Mouse (Mus musculus): Measurements from ENCODE around the gene Lrrc66. TPM values are rescaled to one million over a fixed set of nuclear protein-coding genes. Genes with fewer than 3 reads are reported as not detected.
A peak's percentile ranks its signal among the peaks of the same experiment; 100 is the strongest.

Lrrc66 gene
- not detected in 2 replicates for polyA plus RNA-seq (2011; ENCODE audit: insufficient read length, low read depth, missing spikeins)

- TF ChIP-seq CTCF (IDR thresholded peaks at IDR 0.05; ENCODE audit: borderline replicate concordance, insufficient read depth, low read length), result no peak
- H3K4me3 ChIP-seq (ENCODE audit: insufficient read depth, low read length), result no peak within 1 kb of the TSS
- H3K27ac ChIP-seq (ENCODE audit: insufficient read depth, low read length), result no peak within 1 kb of the TSS
- H3K4me1 ChIP-seq (ENCODE audit: control insufficient read depth, insufficient read depth, low read length), result no peaks in the 10 kb centered on the region
Observed at GRCm38 (mm10) chr5:73632291-73632690, at the start of gene Lrrc66. Lrrc66 (minus strand) TSS chr5:73632526.

GRCm38 (mm10) chr5:73676626-73677025 is 44.3 kb upstream of the Lrrc66 start:
- no peak overlapping the region; the same call in 1 of the 2 replicates for H3K27ac ChIP-seq (ENCODE audit: insufficient read depth, low read length)
- TF ChIP-seq POLR2A (IDR thresholded peaks at IDR 0.05; ENCODE audit: low read depth, low read length) (no peak), CTCF (IDR thresholded peaks at IDR 0.05; ENCODE audit: borderline replicate concordance, insufficient read depth, low read length) (no peak)
- H3K4me3 ChIP-seq (ENCODE audit: insufficient read depth, low read length), result no peak overlapping the region
- no peaks in the 10 kb centered on the region for H3K4me1 ChIP-seq (ENCODE audit: control insufficient read depth, insufficient read depth, low read length)

GRCm38 (mm10) chr5:73675604-73676003 is 43.3 kb upstream of the Lrrc66 start:
- H3K27ac ChIP-seq (ENCODE audit: insufficient read depth, low read length), result no peak overlapping the region
- no peak overlapping the region for H3K4me3 ChIP-seq (ENCODE audit: insufficient read depth, low read length)
- TF ChIP-seq POLR2A (IDR thresholded peaks at IDR 0.05; ENCODE audit: low read depth, low read length) (no peak), CTCF (IDR thresholded peaks at IDR 0.05; ENCODE audit: borderline replicate concordance, insufficient read depth, low read length) (no peak)
- no peaks in the 10 kb centered on the region for H3K4me1 ChIP-seq (ENCODE audit: control insufficient read depth, insufficient read depth, low read length)

- no peak overlapping the region; the same call in 1 of the 2 replicates for H3K27ac ChIP-seq (ENCODE audit: insufficient read depth, low read length)
- H3K4me3 ChIP-seq (ENCODE audit: insufficient read depth, low read length), result no peak overlapping the region
- no peaks in the 10 kb centered on the region for H3K4me1 ChIP-seq (ENCODE audit: control insufficient read depth, insufficient read depth, low read length)
- TF ChIP-seq POLR2A (IDR thresholded peaks at IDR 0.05; ENCODE audit: low read depth, low read length) (no peak), CTCF (IDR thresholded peaks at IDR 0.05; ENCODE audit: borderline replicate concordance, insufficient read depth, low read length) (no peak)
Observed at GRCm38 (mm10) chr5:73669386-73669785, 37.1 kb upstream of the Lrrc66 start.

GRCm38 (mm10) chr5:73667877-73668276 is 35.6 kb upstream of the Lrrc66 start:
- no peak overlapping the region for H3K4me3 ChIP-seq (ENCODE audit: insufficient read depth, low read length)
- no peaks in the 10 kb centered on the region for H3K4me1 ChIP-seq (ENCODE audit: control insufficient read depth, insufficient read depth, low read length)
- TF ChIP-seq CTCF (IDR thresholded peaks at IDR 0.05; ENCODE audit: borderline replicate concordance, insufficient read depth, low read length), result no peak
- no peak for TF ChIP-seq POLR2A (IDR thresholded peaks at IDR 0.05; ENCODE audit: low read depth, low read length)

GRCm38 (mm10) chr5:73666695-73667094 is 34.4 kb upstream of the Lrrc66 start:
- Histone ChIP-seq H3K4me1 (ENCODE audit: control insufficient read depth, insufficient read depth, low read length) (no peaks in the 10 kb centered on the region), H3K4me3 (ENCODE audit: insufficient read depth, low read length) (no peak overlapping the region), H3K27ac (ENCODE audit: insufficient read depth, low read length) (no peak overlapping the region)
- TF ChIP-seq CTCF (IDR thresholded peaks at IDR 0.05; ENCODE audit: borderline replicate concordance, insufficient read depth, low read length), result no peak
- TF ChIP-seq POLR2A (IDR thresholded peaks at IDR 0.05; ENCODE audit: low read depth, low read length), result no peak

More at GRCm38 (mm10) chr5:73667877-73668276, 35.6 kb upstream of the Lrrc66 start:
- H3K27ac ChIP-seq (ENCODE audit: insufficient read depth, low read length), result no peak overlapping the region; the same call in 1 of the 2 replicates

- Histone ChIP-seq H3K27ac (ENCODE audit: insufficient read depth, low read length) (no peak overlapping the region), H3K4me3 (ENCODE audit: insufficient read depth, low read length) (no peak overlapping the region), H3K4me1 (ENCODE audit: control insufficient read depth, insufficient read depth, low read length) (no peaks in the 10 kb centered on the region)
- no peak for TF ChIP-seq POLR2A (IDR thresholded peaks at IDR 0.05; ENCODE audit: low read depth, low read length)
- no peak for TF ChIP-seq CTCF (IDR thresholded peaks at IDR 0.05; ENCODE audit: borderline replicate concordance, insufficient read depth, low read length)
Observed at GRCm38 (mm10) chr5:73651855-73652201, 19.5 kb upstream of the Lrrc66 start.

- H3K27ac ChIP-seq (ENCODE audit: insufficient read depth, low read length), result no peak within 1 kb of the TSS
- no peak for TF ChIP-seq CTCF (IDR thresholded peaks at IDR 0.05; ENCODE audit: borderline replicate concordance, insufficient read depth, low read length)
- TF ChIP-seq POLR2A (IDR thresholded peaks at IDR 0.05; ENCODE audit: low read depth, low read length), result no peak
- peak within 1 kb of the TSS; percentile 45 for H3K4me3 ChIP-seq (ENCODE audit: insufficient read depth, low read length)
- H3K4me1 ChIP-seq (ENCODE audit: control insufficient read depth, insufficient read depth, low read length), result no peaks in the 10 kb centered on the region
Observed at GRCm38 (mm10) chr5:73651061-73651854, 18.9 kb upstream of the Lrrc66 start, which contains the start of gene Spata18. Spata18 (plus strand) TSS chr5:73651379.

GRCm38 (mm10) chr5:73650365-73650964 is 18.1 kb upstream of the Lrrc66 start:
- Histone ChIP-seq H3K27ac (ENCODE audit: insufficient read depth, low read length) (no peak overlapping the region), H3K4me1 (ENCODE audit: control insufficient read depth, insufficient read depth, low read length) (no peaks in the 10 kb centered on the region), H3K4me3 (ENCODE audit: insufficient read depth, low read length) (peak overlapping the region; percentile 45)
- TF ChIP-seq CTCF (IDR thresholded peaks at IDR 0.05; ENCODE audit: borderline replicate concordance, insufficient read depth, low read length) (no peak), POLR2A (IDR thresholded peaks at IDR 0.05; ENCODE audit: low read depth, low read length) (no peak)
